Mouse (Mus musculus) CD4-positive, CD25-positive, alpha-beta regulatory T cell, adult 9 weeks (primary cell): ENCODE results near the gene Fras1. TPM values are rescaled to one million over a fixed set of nuclear protein-coding genes. Genes with fewer than 3 reads are reported as not detected.

ENCODE experiments used
- polyA plus RNA-seq: library from polyadenylated mRNA; unstranded; fragments of 100-300 nt; shearing (Covaris generic); gene quantifications from one replicate; pipeline ENCODE4 v1.2.1, GENCODE M21; 2017

Gene Fras1
- not detected for polyA plus RNA-seq

GRCm38 (mm10) chr5:96373567-96373985 lies at the start of gene Fras1:
Fras1 (plus strand) TSS chr5:96373955.

GRCm38 (mm10) chr5:96792936-96793718 lies 419.4 kb downstream of the Fras1 start, which contains the start of gene Anxa3:
Anxa3 (plus strand) TSS chr5:96793339.

Other genes with a start within 250 kb of the Fras1 start
- gene Cnot6l, start 209.8 kb upstream of the Fras1 start, polyA plus RNA-seq: 79.5 TPM
- 22.7 TPM for gene Mrpl1, start 164.5 kb upstream of the Fras1 start, polyA plus RNA-seq